Mouse (Mus musculus): ENCODE measurements around the gene Pofut2. TPM values are rescaled to one million over a fixed set of nuclear protein-coding genes. Genes with fewer than 3 reads are reported as not detected.

Gene Pofut2
- polyA plus RNA-seq (2015; fragmentation: Nextera tagmentation; extraction: Ambion mirVana): 58.8 and 65.7 TPM in 2 replicates

- peak within 1 kb of the TSS; percentile 86 for H3K9ac ChIP-seq (ENCODE audit: low read depth, low read length)
- peak within 1 kb of the TSS; percentile 88 for H3K4me3 ChIP-seq (ENCODE audit: low read length)
- ATAC-seq: peak; percentile 99
- WGBS: under 1% methylated on average over 67 of the region's 81 CpGs
- H3K9me3 ChIP-seq (ENCODE audit: control insufficient read depth, low read length): no peaks in the 10 kb centered on the region
- no peaks in the 10 kb centered on the region for H3K27me3 ChIP-seq (replicated peaks; ENCODE audit: control insufficient read depth, insufficient read depth, low read length)
- peak within 1 kb of the TSS; percentile 93 for H3K27ac ChIP-seq (ENCODE audit: low read depth, low read length)
- H3K36me3 ChIP-seq (ENCODE audit: control insufficient read depth, insufficient read depth, low read length): peaks cover 7% of the 10 kb centered on the region; the same call in 1 of the 2 replicates
- peaks cover 13% of the 10 kb centered on the region for H3K4me1 ChIP-seq (ENCODE audit: control insufficient read depth, insufficient read depth, low read depth, low read length)
- H3K4me2 ChIP-seq (ENCODE audit: low read length): peak within 1 kb of the TSS; percentile 89
These were observed at the start of gene Pofut2 for GRCm38 (mm10) chr10:77258704-77259621. Pofut2 (plus strand) TSS chr10:77259218.

GRCm38 (mm10) chr10:77209261-77209660 is 49.8 kb upstream of the Pofut2 start:
- Histone ChIP-seq H3K36me3 (ENCODE audit: control insufficient read depth, insufficient read depth, low read length) (no peaks in the 10 kb centered on the region), H3K4me3 (ENCODE audit: low read length) (no peak overlapping the region), H3K27me3 (replicated peaks; ENCODE audit: control insufficient read depth, insufficient read depth, low read length) (no peaks in the 10 kb centered on the region), H3K27ac (ENCODE audit: low read depth, low read length) (no peak overlapping the region), H3K4me1 (ENCODE audit: control insufficient read depth, insufficient read depth, low read depth, low read length) (peaks cover 5% of the 10 kb centered on the region), H3K9ac (ENCODE audit: low read depth, low read length) (no peak overlapping the region), H3K9me3 (ENCODE audit: control insufficient read depth, low read length) (no peaks in the 10 kb centered on the region), H3K4me2 (ENCODE audit: low read length) (no peak overlapping the region)
- WGBS: 56% methylated on average over 5 of the region's 5 CpGs
- ATAC-seq: no peak

GRCm38 (mm10) chr10:77210666-77211065 is 48.4 kb upstream of the Pofut2 start:
- H3K36me3 ChIP-seq (ENCODE audit: control insufficient read depth, insufficient read depth, low read length): no peaks in the 10 kb centered on the region
- H3K9me3 ChIP-seq (ENCODE audit: control insufficient read depth, low read length): no peaks in the 10 kb centered on the region
- H3K4me1 ChIP-seq (ENCODE audit: control insufficient read depth, insufficient read depth, low read depth, low read length): peaks cover 8% of the 10 kb centered on the region
- ATAC-seq: no peak
- WGBS: 98% methylated on average over 3 of the region's 3 CpGs
- H3K4me3 ChIP-seq (ENCODE audit: low read length): no peak overlapping the region
- H3K9ac ChIP-seq (ENCODE audit: low read depth, low read length): no peak overlapping the region
- H3K4me2 ChIP-seq (ENCODE audit: low read length): no peak overlapping the region
- no peaks in the 10 kb centered on the region for H3K27me3 ChIP-seq (replicated peaks; ENCODE audit: control insufficient read depth, insufficient read depth, low read length)
- no peak overlapping the region for H3K27ac ChIP-seq (ENCODE audit: low read depth, low read length)

- no peaks in the 10 kb centered on the region for H3K9me3 ChIP-seq (ENCODE audit: control insufficient read depth, low read length)
- H3K27ac ChIP-seq (ENCODE audit: low read depth, low read length): no peak overlapping the region
- H3K9ac ChIP-seq (ENCODE audit: low read depth, low read length): no peak overlapping the region
- no peaks in the 10 kb centered on the region for H3K36me3 ChIP-seq (ENCODE audit: control insufficient read depth, insufficient read depth, low read length)
- WGBS: 67% methylated on average over 11 of the region's 11 CpGs
- peaks cover 8% of the 10 kb centered on the region for H3K4me1 ChIP-seq (ENCODE audit: control insufficient read depth, insufficient read depth, low read depth, low read length)
- H3K4me2 ChIP-seq (ENCODE audit: low read length): no peak overlapping the region
- no peak for ATAC-seq
- no peak overlapping the region for H3K4me3 ChIP-seq (ENCODE audit: low read length)
- H3K27me3 ChIP-seq (replicated peaks; ENCODE audit: control insufficient read depth, insufficient read depth, low read length): no peaks in the 10 kb centered on the region
These were observed 47.9 kb upstream of the Pofut2 start for GRCm38 (mm10) chr10:77211116-77211570.

- Histone ChIP-seq H3K9ac (ENCODE audit: low read depth, low read length) (no peak overlapping the region), H3K4me3 (ENCODE audit: low read length) (no peak overlapping the region), H3K4me1 (ENCODE audit: control insufficient read depth, insufficient read depth, low read depth, low read length) (peaks cover 4% of the 10 kb centered on the region; the same call in 1 of the 2 replicates), H3K4me2 (ENCODE audit: low read length) (no peak overlapping the region), H3K9me3 (ENCODE audit: control insufficient read depth, low read length) (no peaks in the 10 kb centered on the region), H3K27ac (ENCODE audit: low read depth, low read length) (no peak overlapping the region), H3K36me3 (ENCODE audit: control insufficient read depth, insufficient read depth, low read length) (no peaks in the 10 kb centered on the region), H3K27me3 (replicated peaks; ENCODE audit: control insufficient read depth, insufficient read depth, low read length) (no peaks in the 10 kb centered on the region)
- 69% methylated on average over 6 of the region's 6 CpGs for WGBS
- ATAC-seq: no peak
These were observed 46.5 kb upstream of the Pofut2 start for GRCm38 (mm10) chr10:77212354-77213120.

- no peaks in the 10 kb centered on the region for H3K9me3 ChIP-seq (ENCODE audit: control insufficient read depth, low read length)
- no peak overlapping the region for H3K4me3 ChIP-seq (ENCODE audit: low read length)
- 94% methylated on average over 5 of the region's 5 CpGs for WGBS
- no peak overlapping the region for H3K9ac ChIP-seq (ENCODE audit: low read depth, low read length)
- no peaks in the 10 kb centered on the region for H3K27me3 ChIP-seq (replicated peaks; ENCODE audit: control insufficient read depth, insufficient read depth, low read length)
- H3K4me2 ChIP-seq (ENCODE audit: low read length): no peak overlapping the region
- no peak for ATAC-seq
- no peak overlapping the region for H3K27ac ChIP-seq (ENCODE audit: low read depth, low read length)
- no peaks in the 10 kb centered on the region for H3K36me3 ChIP-seq (ENCODE audit: control insufficient read depth, insufficient read depth, low read length)
- H3K4me1 ChIP-seq (ENCODE audit: control insufficient read depth, insufficient read depth, low read depth, low read length): peaks cover 4% of the 10 kb centered on the region; the same call in 1 of the 2 replicates
These were observed 45.5 kb upstream of the Pofut2 start for GRCm38 (mm10) chr10:77213483-77213882.

- H3K27ac ChIP-seq (ENCODE audit: low read depth, low read length): no peak overlapping the region
- no peaks in the 10 kb centered on the region for H3K9me3 ChIP-seq (ENCODE audit: control insufficient read depth, low read length)
- no peaks in the 10 kb centered on the region for H3K36me3 ChIP-seq (ENCODE audit: control insufficient read depth, insufficient read depth, low read length)
- H3K4me3 ChIP-seq (ENCODE audit: low read length): no peak overlapping the region
- 70% methylated on average over 8 of the region's 8 CpGs for WGBS
- H3K9ac ChIP-seq (ENCODE audit: low read depth, low read length): no peak overlapping the region
- no peak for ATAC-seq
- no peaks in the 10 kb centered on the region for H3K27me3 ChIP-seq (replicated peaks; ENCODE audit: control insufficient read depth, insufficient read depth, low read length)
- H3K4me1 ChIP-seq (ENCODE audit: control insufficient read depth, insufficient read depth, low read depth, low read length): peaks cover 4% of the 10 kb centered on the region; the same call in 1 of the 2 replicates
- H3K4me2 ChIP-seq (ENCODE audit: low read length): no peak overlapping the region
These were observed 44.4 kb upstream of the Pofut2 start for GRCm38 (mm10) chr10:77214586-77214985.

- ATAC-seq: no peak
- no peaks in the 10 kb centered on the region for H3K9me3 ChIP-seq (ENCODE audit: control insufficient read depth, low read length)
- no peak overlapping the region for H3K27ac ChIP-seq (ENCODE audit: low read depth, low read length)
These were observed 43.4 kb upstream of the Pofut2 start for GRCm38 (mm10) chr10:77215641-77216040.

GRCm38 (mm10) chr10:77216313-77216712 is 42.7 kb upstream of the Pofut2 start:
- H3K9ac ChIP-seq (ENCODE audit: low read depth, low read length): no peak overlapping the region
- no peak for ATAC-seq
- H3K27me3 ChIP-seq (replicated peaks; ENCODE audit: control insufficient read depth, insufficient read depth, low read length): no peaks in the 10 kb centered on the region
- H3K4me2 ChIP-seq (ENCODE audit: low read length): no peak overlapping the region
- 78% methylated on average over 2 of the region's 2 CpGs for WGBS
- H3K36me3 ChIP-seq (ENCODE audit: control insufficient read depth, insufficient read depth, low read length): no peaks in the 10 kb centered on the region
- H3K4me3 ChIP-seq (ENCODE audit: low read length): no peak overlapping the region
- no peak overlapping the region for H3K27ac ChIP-seq (ENCODE audit: low read depth, low read length)
- no peaks in the 10 kb centered on the region for H3K9me3 ChIP-seq (ENCODE audit: control insufficient read depth, low read length)
- H3K4me1 ChIP-seq (ENCODE audit: control insufficient read depth, insufficient read depth, low read depth, low read length): peaks cover 4% of the 10 kb centered on the region; the same call in 1 of the 2 replicates

More at GRCm38 (mm10) chr10:77215641-77216040, 43.4 kb upstream of the Pofut2 start:
- Histone ChIP-seq H3K4me1 (ENCODE audit: control insufficient read depth, insufficient read depth, low read depth, low read length) (peaks cover 4% of the 10 kb centered on the region; the same call in 1 of the 2 replicates), H3K4me2 (ENCODE audit: low read length) (no peak overlapping the region), H3K9ac (ENCODE audit: low read depth, low read length) (peak overlapping the region; percentile 22; the same call in 1 of the 2 replicates), H3K36me3 (ENCODE audit: control insufficient read depth, insufficient read depth, low read length) (no peaks in the 10 kb centered on the region), H3K27me3 (replicated peaks; ENCODE audit: control insufficient read depth, insufficient read depth, low read length) (no peaks in the 10 kb centered on the region), H3K4me3 (ENCODE audit: low read length) (no peak overlapping the region)
- WGBS: 62% methylated on average over 4 of the region's 4 CpGs
